Mouse (Mus musculus) lung, postnatal 0 days (tissue): ENCODE results near the gene Dpf1. TPM values are rescaled to one million over a fixed set of nuclear protein-coding genes. Genes with fewer than 3 reads are reported as not detected.
A peak's percentile ranks its signal among the peaks of the same experiment; 100 is the strongest.

Experiments used
- ATAC-seq: fragments of 200-750 bp; cut with Nextera tagmentation; 2 replicates; pipeline ENCODE4 v1.8.0; 2017; ENCODE audit warnings: moderate library complexity
- DNase-seq: peaks from one replicate; pipeline ENCODE4 v3.0.0-alpha.2; 2016; ENCODE audit warnings: low spot score
- H3K27ac ChIP-seq: fragments of 300-500 bp; sonication (generic); 2 replicates; pipeline ENCODE4 v1.5.1; 2014; ENCODE audit warnings: antibody characterized with exemption, mild to moderate bottlenecking, low read length, mixed read lengths
- H3K27me3 ChIP-seq: fragments of 300-500 bp; sonication (generic); replicated peaks from 2 replicates; pipeline ENCODE4 v1.6.1; 2014; ENCODE audit warnings: low read length, mixed read lengths; ENCODE audit not compliant: insufficient read depth
- H3K36me3 ChIP-seq: fragments of 300-500 bp; sonication (generic); 2 replicates; pipeline ENCODE4 v1.6.1; 2014; ENCODE audit warnings: low read length, mixed read lengths; ENCODE audit not compliant: insufficient read depth
- H3K4me1 ChIP-seq: fragments of 300-500 bp; sonication (generic); 2 replicates; pipeline ENCODE4 v1.6.1; 2014; ENCODE audit warnings: antibody characterized with exemption, low read depth, low read length, mixed read lengths; ENCODE audit not compliant: insufficient read depth
- H3K4me2 ChIP-seq: fragments of 300-500 bp; sonication (generic); replicated peaks from 2 replicates; pipeline ENCODE4 v1.6.1; 2014; ENCODE audit warnings: low read depth, mild to moderate bottlenecking, low read length, moderate library complexity, mixed read lengths
- H3K4me3 ChIP-seq: fragments of 300-500 bp; sonication (generic); 2 replicates; pipeline ENCODE4 v1.5.1; 2014; ENCODE audit warnings: low read depth, low read length
- H3K9ac ChIP-seq: fragments of 300-500 bp; sonication (generic); replicated peaks from 2 replicates; pipeline ENCODE4 v1.6.1; 2014; ENCODE audit warnings: low read depth, mild to moderate bottlenecking
- H3K9me3 ChIP-seq: fragments of 300-500 bp; sonication (generic); 2 replicates; pipeline ENCODE4 v1.6.1; 2016; ENCODE audit warnings: low read length, mixed read lengths
- CTCF ChIP-seq: IDR thresholded peaks from 2 replicates; pipeline ENCODE4 v1.5.1; 2016; ENCODE audit warnings: antibody characterized with exemption, mild to moderate bottlenecking
- EP300 ChIP-seq: IDR thresholded peaks from 2 replicates; pipeline ENCODE4 v1.6.1; 2016; ENCODE audit warnings: antibody characterized with exemption, mild to moderate bottlenecking, control low read depth
- WGBS: fragments of 180-500 bp; shearing (Covaris S2); extraction: QIAGEN DNeasy Blood & Tissue Kit; methylation state at CpG from one replicate; pipeline ENCODE4 v1.1.7; 2014; 5-methylcytosine and 5-hydroxymethylcytosine counted together
- polyA plus RNA-seq: library from polyadenylated mRNA; unstranded; fragments of >200 nt; fragmentation: Nextera tagmentation; extraction: Ambion mirVana; gene quantifications from 2 replicates; pipeline ENCODE4 v1.2.1, GENCODE M21; 2015

The Dpf1 gene
- polyA plus RNA-seq, 1 experiment from 2014 or later: 2.0 TPM

- Histone ChIP-seq H3K4me1 (peaks cover 18% of the 10 kb centered on the region), H3K4me3 (no peak overlapping the region), H3K27ac (no peak overlapping the region), H3K36me3 (no peaks in the 10 kb centered on the region), H3K27me3 (peaks cover 21% of the 10 kb centered on the region), H3K4me2 (no peak overlapping the region), H3K9ac (no peak overlapping the region), H3K9me3 (no peaks in the 10 kb centered on the region)
- no peak for ATAC-seq
- TF ChIP-seq EP300: no peak
- TF ChIP-seq CTCF: peak; percentile 57
- 29% methylated on average over 7 of the region's 7 CpGs for WGBS
- peak; percentile 68 for DNase-seq
Observed at GRCm38 (mm10) chr7:29306619-29307018, 2.9 kb downstream of the Dpf1 start.

- no peak overlapping the region for H3K9ac ChIP-seq
- no peaks in the 10 kb centered on the region for H3K36me3 ChIP-seq
- DNase-seq: peak; percentile 82
- peak overlapping the region; percentile 84 for H3K4me2 ChIP-seq
- peak; percentile 79 for ATAC-seq
- TF ChIP-seq CTCF: peak; percentile 9; the same call in 1 of the 2 replicates
- TF ChIP-seq EP300: no peak
- H3K27me3 ChIP-seq: peaks cover 21% of the 10 kb centered on the region
- H3K4me1 ChIP-seq: peaks cover 18% of the 10 kb centered on the region
- under 1% methylated on average over 38 of the region's 42 CpGs for WGBS
- no peak overlapping the region; the same call in 1 of the 2 replicates for H3K27ac ChIP-seq
- H3K9me3 ChIP-seq: no peaks in the 10 kb centered on the region
- H3K4me3 ChIP-seq: peak overlapping the region; percentile 41
Observed at GRCm38 (mm10) chr7:29307350-29308104, 3.8 kb downstream of the Dpf1 start.

- Histone ChIP-seq H3K9ac (peak overlapping the region; percentile 32; the same call in 1 of the 2 replicates), H3K4me3 (peak overlapping the region; percentile 32), H3K27ac (no peak overlapping the region), H3K9me3 (no peaks in the 10 kb centered on the region), H3K36me3 (no peaks in the 10 kb centered on the region), H3K4me1 (peaks cover 14% of the 10 kb centered on the region; the same call in 1 of the 2 replicates), H3K4me2 (peak overlapping the region; percentile 70), H3K27me3 (peaks cover 16% of the 10 kb centered on the region)
- ATAC-seq (peak; percentile 6; the same call in 1 of the 2 replicates), DNase-seq (no peak)
- TF ChIP-seq CTCF (no peak), EP300 (no peak)
- 1% methylated on average over 36 of the region's 36 CpGs for WGBS
Observed at GRCm38 (mm10) chr7:29309221-29309721, 5.5 kb downstream of the Dpf1 start.

- Histone ChIP-seq H3K4me1 (peaks cover 12% of the 10 kb centered on the region; the same call in 1 of the 2 replicates), H3K4me3 (peak overlapping the region; percentile 32)
- no peak for ATAC-seq
Observed at GRCm38 (mm10) chr7:29309749-29310148, 6.0 kb downstream of the Dpf1 start.

DNA sequence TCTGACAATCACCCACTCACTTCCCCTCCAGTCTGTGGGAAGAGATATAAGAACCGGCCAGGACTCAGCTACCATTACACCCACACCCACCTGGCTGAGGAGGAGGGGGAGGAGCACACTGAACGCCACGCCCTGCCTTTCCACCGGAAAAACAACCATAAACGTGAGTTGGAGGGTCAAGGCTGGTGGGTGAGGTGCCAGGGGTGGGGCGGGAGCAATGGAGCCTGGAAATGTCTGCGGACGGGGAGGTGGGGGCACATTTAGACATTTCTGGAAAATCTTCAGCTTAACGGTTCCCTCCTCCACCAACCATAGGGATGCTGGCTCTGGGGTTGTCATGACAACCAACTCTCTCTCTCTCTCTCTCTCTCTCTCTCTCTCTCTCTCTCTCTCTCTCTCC, 9.3 kb downstream of the Dpf1 start:
- WGBS: 52% methylated on average over 9 of the region's 9 CpGs
- Histone ChIP-seq H3K4me1 (peaks cover 13% of the 10 kb centered on the region; the same call in 1 of the 2 replicates), H3K27ac (no peak overlapping the region), H3K27me3 (peaks cover 4% of the 10 kb centered on the region; the same call in 1 of the 2 replicates), H3K36me3 (no peaks in the 10 kb centered on the region), H3K9me3 (no peaks in the 10 kb centered on the region), H3K9ac (no peak overlapping the region), H3K4me3 (no peak overlapping the region), H3K4me2 (no peak overlapping the region)
- TF ChIP-seq EP300 (no peak), CTCF (no peak)
- DNase-seq (no peak), ATAC-seq (no peak)

More at GRCm38 (mm10) chr7:29309749-29310148, 6.0 kb downstream of the Dpf1 start:
- Histone ChIP-seq H3K27me3 (peaks cover 12% of the 10 kb centered on the region), H3K4me2 (peak overlapping the region; percentile 70), H3K36me3 (no peaks in the 10 kb centered on the region), H3K27ac (no peak overlapping the region), H3K9ac (peak overlapping the region; percentile 32; the same call in 1 of the 2 replicates), H3K9me3 (no peaks in the 10 kb centered on the region)
- TF ChIP-seq CTCF (no peak), EP300 (no peak)
- no peak for DNase-seq
- 5% methylated on average over 5 of the region's 5 CpGs for WGBS

GRCm38 (mm10) chr7:29313572-29314261, 10.0 kb downstream of the Dpf1 start:
- no peak for DNase-seq
- TF ChIP-seq EP300 (no peak), CTCF (no peak)
- H3K36me3 ChIP-seq: no peaks in the 10 kb centered on the region
- no peaks in the 10 kb centered on the region for H3K27me3 ChIP-seq
- no peak overlapping the region for H3K9ac ChIP-seq
- ATAC-seq: no peak
- no peaks in the 10 kb centered on the region for H3K9me3 ChIP-seq
- H3K4me3 ChIP-seq: no peak overlapping the region
- H3K27ac ChIP-seq: no peak overlapping the region
- 57% methylated on average over 9 of the region's 9 CpGs for WGBS
- H3K4me1 ChIP-seq: peaks cover 18% of the 10 kb centered on the region; the same call in 1 of the 2 replicates
- no peak overlapping the region for H3K4me2 ChIP-seq
